Mouse (Mus musculus) retina, postnatal 7 days (tissue): ENCODE data around the gene Qdpr.
"Not testable (repeated sequence)": the region's sequence is repeated elsewhere in the genome, so short reads cannot be mapped to it uniquely, and the experiment has no call there.

Experiments used
- DNase-seq: peaks from one replicate; pipeline ENCODE4 v3.0.0-alpha.2; 2012; ENCODE audit warnings: low read depth, low spot score

Gene Qdpr

DNA sequence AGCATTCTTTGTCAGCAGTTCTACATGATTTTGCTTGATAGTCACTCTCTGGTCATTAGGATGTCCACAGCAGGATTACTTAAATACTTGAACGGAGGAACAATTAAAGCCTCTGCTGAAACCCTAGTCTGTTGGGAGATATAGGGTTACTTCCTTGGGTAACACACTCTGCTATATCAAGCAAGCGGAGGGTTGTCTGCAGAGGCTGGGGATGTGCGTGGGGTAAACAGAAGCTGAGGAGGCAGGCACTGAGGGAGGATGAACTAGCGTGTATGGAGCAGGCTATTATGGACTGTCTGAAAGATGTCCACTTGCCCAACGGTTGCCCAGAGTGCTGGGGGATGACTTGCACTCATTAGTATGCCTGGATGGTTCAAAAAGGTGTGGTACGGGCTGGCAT, 3.4 kb upstream of the Qdpr start, which contains the start of gene Clrn2:
Gene Clrn2, plus strand, starts transcription at position 301 of the 400 bp plus-strand sequence.
- DNase-seq = no peak

DNA sequence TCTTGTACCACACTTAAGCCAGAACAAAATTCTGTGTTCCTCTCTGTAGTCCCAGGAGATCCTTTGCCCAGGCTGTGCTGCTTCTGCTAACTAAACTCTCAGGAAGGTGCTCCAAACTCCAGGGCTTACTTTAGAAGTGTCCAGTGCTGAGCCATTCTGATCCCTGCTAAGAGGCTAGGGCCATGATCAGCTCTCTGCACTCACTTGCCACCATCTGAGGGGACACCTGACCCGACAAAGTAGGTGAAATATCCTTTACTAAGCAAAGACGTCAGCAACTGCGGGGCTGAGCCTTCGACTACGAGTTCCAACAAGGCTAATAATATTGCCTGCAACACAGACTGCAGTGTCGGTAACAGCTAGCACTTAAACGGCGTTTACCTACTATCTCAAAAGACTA, 830 bp downstream of the Qdpr start:
- no peak for DNase-seq

DNA sequence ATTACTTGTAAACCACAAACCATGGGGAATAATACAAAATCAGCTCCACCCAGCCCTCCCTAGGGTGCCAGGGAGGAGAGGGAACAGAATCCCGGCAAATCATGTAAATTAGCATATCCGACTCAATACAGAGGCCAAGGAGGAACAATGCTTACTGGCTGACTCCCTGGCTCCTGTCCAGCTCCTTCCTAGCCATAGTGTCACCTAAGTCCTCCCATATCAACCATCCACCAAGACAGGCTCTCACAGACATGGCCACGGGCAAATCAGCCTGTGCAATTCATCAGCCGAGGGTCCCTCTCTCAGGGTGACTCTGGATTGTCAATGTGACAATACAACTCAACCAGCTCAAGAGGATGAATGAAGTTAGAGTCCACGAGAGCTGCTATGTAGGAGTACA, 1.4 kb downstream of the Qdpr start:
- DNase-seq = no peak

DNA sequence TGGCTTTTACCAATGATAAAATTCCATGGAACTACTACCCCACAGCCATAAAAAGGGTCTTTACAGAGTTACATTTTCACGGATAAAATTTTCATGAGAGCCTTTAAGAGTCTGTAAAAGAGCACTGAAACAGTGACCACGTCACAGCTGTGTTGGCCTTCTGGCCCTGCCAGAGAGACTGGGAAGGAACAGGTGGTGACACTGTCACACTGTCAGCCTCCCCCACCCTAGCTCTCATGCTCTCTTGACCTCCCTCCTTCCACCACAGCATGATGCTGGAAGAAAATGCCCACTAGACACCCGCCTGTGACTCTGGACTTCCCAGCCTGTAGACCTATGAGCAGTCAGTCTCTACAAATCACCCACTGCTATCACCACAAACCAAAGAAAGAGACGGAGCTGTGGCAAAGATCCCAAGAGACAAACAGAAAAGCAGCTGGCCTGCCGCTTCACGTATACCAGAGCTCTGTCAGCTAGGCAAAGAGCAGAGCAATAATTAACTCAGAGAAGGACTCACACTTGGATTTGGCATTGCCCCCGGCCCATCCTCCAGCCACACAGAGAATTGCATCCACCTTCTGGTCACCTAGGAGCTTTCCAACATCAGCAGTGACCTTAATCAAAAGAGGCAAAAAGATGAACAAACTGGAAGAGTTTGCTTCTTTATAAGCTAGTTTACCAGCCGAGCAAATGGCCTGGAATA, 5.8 kb downstream of the Qdpr start:
- DNase-seq = no peak

DNA sequence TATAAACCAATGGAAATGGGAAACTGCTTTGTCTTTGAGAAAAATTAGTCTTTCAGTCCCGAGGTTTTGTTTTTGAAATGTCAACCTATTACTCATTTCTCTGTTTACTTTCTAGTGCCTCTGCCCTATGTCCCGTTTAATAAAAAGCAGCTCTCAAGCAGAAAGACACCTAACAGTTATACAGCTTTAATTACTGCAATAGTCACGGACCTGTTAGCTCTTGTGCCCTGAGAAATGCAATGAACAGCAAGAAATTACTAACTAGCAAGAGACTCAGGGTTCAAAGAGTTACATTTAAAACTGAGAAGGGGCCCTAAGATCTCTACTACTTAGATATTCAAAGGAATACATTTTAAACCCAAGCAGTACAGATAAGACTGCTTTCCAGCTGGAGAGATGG, 8.3 kb downstream of the Qdpr start:
- DNase-seq = no peak

DNA sequence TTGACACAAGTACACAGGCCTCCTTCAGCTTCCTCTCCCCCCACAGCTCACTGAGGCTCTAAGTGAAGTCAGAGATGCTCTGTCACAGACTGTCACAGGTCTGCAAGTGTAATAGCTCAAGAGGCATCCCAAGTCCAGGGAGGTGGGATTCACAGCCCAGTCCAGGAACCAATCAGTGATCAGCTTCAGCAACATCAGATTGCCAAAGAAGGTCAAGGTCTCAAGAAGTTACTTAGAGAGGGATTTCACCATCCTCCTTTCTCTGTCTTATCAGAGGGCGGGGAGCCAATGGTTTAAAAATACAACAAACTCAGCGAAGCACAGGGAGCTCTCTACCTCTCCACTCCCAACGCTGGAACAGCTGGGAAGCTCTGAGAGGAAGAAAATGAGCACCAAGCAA, 8.9 kb downstream of the Qdpr start:
- no peak for DNase-seq

DNA sequence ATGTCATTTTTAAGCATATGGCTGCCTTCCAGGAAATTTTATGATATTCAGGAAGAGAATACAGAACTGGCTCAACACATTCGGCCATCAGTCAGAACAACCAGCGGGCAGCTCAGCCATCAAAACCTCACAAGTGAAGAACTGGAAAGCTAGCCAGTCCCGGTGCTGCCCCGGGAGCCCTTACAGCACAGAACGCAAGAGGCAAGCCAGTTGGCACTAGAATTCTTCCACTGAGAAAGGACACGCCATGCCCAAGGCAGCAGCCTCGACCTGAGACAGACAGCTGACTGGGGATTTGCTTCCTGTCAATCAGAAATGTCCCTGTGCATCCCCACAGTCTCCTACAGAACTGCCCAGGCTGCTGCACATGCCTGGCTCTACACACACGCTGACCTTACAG, 11.7 kb downstream of the Qdpr start:
- DNase-seq = no peak

DNA sequence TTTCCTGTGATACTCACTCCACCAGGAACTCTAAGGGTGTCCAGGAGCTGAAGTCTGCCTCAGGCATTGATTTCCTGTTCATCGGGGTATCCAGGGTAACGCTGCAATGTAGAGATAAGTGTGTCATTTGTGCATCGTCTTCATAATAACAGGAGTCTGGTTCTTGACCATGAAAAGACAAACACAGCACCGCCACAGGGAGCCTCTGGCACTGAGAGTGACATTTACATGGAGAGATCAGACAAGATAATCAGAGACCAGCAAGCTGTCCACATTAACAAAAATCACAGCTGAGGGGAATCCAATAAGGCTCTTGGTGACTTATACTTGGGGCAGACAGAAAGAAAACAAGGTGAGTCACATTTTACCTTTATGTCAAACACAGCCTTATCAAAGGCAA, 12.2 kb downstream of the Qdpr start:
- no peak for DNase-seq

DNA sequence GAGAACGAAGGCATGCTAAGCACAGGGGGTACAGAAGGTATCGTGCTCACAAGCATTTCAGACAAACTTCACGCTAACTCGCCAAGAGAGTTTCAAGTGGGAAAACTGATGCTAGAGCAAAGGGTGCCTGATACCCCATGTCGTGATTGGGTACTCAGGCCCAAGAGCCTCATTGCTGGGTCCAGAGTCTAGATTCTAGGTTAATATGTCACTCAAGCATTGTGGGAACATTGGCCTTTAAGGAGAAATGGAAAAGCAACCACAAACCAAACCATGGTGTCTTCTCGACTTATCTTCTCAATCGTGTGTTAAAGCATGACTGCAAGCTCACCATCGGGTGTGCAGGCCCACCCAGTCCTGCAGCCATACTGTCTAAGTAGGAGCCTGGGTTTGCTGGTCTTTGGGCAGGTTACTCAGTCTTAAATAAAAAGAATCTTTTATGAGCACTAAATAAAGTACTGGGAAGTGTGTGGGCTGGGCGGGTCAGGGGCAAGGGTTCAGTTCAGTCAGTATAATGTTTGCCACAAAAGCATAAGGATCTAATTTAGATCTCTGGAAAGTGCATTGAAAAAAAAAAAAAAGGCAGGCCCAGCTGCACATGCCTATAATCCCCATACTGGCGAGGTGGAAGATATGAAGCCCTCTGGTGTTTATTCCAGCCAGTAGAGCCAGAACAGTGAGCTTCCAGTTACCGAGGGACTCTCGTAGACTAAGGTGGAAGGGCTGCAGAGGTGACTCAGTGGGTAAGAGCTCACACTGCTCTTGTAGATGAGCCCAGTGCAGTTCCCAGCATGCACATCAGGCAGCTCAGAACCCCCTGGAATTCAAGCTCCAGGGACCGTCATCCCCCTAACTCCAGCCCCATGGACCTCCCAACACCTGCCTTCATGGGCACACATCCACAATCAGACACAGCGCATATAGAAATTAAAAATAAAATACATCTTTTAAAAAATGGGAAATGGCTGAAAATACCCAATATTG, 13.8 kb downstream of the Qdpr start:
- DNase-seq = no peak

DNA sequence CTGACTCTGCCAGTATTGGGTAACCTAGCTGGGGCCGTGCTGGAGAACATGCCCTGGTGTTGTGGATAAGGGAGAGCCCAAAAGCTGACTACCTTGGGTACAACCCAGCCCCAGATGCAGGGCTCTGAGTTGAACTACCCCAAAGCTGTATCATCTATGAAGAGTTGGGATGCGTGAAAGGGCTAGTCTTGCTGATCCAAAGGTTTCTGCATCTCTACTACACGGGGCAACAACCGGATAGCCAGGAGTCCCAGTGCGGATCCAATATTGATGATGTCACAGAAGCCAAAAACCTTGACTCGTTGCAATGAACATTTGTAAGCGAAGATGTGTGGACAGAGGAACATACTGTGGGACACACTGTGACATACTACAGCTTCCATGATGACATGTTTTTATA, 22.1 kb downstream of the Qdpr start:
- DNase-seq = no peak

DNA sequence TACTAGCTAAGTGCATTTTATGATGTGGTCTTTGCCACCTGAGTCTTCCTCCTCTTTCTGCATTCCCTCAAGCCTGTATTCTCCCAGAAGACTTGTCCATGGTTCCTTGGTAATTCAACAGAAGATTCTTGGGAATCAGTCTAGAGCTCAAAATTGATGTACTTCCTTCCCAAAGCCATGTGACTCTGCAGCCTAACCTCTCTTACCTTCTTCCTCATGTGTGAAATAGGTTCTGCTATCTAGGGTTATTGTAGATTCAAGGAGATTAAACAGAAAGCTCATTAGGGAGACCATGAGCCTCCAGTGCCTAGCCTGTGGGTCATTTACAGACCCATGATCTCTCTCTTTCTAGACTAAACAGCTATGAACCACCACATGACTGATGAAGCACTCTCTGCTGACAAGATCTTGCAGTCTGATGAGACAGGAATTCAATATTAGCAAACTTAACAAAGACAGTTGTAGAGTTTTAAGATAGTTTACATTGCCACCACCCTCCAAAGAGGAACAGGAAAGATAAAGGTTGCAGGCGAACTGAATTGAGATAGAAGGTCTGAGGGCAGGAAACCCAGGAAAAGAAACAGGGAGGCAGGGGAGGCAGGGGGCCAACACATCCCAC, 23.5 kb downstream of the Qdpr start:
- DNase-seq = no peak

DNA sequence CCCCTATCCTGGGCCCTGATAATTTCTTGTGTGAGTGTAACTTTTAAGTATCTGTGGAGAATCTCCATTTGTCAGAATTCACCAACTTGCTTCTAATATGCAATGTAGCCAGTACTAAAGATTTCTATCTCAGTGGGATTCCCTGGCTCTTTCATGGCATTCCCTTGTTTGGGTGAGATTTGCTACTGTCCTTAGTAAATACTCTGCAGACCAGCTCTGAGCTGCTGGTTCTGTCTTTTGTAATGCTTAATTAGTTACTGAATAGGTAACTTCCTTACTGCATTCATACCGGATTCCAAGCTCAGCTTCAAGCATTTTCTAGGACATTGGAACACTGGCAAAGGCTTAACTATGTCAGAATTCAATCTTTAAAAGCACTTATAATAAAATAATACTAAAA, 24.3 kb downstream of the Qdpr start:
- DNase-seq = not testable (repeated sequence)

DNA sequence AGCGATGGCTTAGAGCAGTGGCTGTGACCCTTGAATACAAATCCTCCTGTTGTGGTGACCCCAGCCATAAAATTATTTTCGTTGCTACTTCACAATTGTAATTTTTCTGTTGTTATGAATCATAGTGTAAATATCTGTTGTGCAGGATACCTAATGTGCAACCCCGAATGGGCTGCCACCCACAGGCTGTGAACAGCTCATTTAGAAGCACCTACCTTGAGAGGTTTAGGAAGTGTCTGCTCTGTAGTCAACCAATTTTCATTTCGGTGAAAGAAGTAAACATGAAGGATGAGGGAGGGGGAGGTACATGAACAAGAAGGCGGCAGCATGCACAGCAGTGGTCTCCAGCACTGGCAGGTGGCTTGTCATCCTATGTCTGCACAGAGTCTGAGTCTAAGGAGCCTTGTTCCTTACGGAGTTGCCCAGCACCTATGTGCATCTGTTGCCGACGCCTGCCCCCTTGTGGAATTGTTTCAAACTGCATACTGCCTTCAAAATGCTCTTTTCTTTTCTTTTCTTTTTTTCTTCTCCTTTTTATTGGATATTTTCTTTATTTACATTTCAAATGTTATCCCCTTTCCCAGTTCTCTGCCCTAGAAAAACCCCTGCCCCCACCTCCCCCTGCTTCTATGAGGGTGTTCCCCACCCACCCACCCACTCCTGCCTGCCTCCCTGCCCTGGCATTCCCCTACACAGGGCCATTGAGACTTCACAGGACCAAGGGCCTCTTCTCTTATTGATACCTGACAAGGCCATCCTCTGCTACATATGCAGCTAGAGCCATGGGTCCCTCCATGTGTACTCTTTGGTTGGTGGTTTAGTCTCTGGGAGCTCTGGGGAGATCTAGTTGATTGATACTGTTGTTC, 25.8 kb downstream of the Qdpr start:
- peak; percentile 27 for DNase-seq

DNA sequence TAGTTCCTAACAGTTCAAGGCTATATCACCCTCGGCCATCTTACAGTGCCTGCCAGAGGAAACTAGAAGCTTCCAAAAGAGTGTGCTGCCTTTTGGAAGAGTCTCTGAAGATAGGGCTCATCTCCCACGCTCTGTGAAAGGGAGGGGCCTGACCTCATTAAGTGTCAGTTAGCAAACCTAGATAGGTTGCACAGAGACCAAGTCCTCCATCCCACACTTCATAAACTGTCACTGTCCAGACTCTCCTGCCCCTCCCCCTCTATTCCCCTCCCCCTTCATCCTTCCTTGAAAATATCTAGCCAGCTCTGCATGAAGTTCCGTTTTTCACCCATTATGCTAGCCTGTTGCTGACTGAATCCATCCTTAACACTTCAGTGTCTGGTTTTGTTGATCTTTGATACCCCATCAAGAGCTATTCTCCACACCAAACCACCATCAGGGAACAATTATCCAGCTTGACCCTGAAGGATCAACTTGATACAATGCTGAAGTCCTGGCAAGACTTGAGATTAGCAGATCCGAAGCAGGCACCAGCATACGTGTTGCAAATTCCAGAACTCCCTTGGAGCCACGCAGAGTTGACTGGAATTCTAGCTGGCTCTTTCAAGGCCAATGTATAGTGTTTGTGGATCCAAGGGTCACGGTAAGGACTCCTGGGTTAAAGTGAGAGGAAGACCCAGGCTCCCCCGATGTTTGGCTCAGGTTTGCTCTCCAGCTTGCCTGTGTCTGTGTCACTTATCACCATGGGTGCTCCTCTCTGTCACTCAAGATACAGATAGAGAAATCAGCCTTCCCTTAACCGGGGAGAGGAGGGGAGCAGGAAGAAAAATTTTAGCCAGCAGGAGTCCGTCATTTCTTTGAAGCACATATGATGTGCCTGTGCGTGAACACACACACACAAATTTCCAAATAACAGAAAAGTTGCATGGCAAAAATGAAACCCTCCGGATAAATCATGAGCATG, 27.9 kb downstream of the Qdpr start:
- DNase-seq = no peak

DNA sequence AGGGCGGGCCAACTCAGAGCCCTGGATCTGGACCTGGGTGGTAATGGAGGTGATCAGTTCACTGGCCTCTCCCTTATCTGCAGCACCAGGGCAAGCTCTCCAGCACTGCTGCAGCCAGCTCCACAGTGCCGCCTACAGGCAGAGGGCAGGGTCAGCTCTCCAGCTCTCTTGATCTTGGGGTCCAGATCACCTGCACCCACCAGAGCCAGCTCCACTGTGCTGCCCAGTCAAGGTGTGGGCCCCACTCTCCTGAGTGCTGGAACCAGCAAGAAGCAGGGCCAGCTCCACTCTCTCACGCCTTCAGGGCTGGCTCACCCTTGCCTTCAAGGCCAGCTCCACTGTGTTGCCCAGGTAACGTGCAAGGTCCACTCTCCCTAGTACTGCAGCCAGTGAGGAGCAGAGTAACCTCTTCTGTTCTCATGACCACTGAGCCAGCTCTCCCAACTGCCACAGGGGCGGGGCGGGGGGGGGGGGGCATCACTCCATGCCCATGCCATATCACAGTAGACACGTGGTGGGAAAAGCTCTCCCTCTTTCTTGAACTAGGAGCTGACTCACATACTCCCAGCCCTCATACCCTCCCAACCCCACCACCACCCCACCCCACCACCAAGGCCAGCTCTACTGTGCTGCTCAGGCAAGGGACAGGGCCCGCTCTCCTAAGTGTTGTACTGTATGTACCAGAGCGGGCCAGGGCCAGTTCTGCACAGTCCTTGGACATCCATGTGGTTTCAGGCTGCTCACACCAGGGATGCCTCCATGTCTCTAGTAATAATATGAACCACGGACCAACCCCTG, 30.0 kb downstream of the Qdpr start:
- no peak for DNase-seq

DNA sequence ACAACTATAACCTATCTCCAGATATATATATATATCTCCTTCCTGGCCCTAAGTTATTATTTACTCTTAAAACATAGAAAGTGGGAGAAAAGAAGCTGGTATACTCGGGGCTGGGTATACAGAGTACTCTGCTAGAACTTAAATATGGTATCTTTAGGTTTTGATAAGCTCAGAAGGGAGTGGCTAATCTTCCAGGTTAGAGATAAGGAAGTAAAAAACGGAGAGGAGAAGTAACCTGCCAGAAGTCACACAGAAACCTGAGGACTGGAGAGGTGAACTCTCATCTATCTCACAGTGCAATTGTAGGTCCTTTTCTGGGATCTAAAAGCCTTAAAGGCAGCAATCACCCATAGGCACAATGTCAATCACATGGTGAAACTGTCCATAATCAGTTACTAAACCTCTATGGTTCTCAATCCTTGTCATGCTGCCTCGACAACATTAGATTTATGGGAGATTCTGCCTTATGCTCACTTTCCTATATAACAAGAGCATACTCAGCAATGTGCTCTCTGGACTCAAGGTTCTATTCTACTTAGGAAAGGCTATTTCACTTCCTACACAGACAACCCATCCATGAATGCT, 32.1 kb downstream of the Qdpr start:
- no peak for DNase-seq

DNA sequence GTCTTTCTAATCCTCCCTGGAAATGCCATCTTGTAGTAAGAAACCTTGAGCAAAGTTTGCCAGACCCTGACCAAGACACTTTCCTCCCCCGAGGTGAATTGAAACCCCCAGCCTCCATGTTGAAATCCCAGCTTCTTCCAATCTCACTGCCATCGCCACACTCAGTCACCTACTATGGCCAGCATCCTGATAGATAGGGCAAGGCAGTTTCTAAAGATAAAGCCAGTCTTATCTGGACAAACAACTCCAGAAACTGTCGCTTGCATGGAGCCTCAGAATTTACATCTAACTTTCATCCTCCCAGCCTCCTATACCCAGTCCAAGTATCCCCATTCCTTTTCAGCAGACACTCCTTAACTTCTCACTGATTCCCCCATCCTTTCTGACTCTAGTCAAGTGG, 33.6 kb downstream of the Qdpr start:
- no peak for DNase-seq

DNA sequence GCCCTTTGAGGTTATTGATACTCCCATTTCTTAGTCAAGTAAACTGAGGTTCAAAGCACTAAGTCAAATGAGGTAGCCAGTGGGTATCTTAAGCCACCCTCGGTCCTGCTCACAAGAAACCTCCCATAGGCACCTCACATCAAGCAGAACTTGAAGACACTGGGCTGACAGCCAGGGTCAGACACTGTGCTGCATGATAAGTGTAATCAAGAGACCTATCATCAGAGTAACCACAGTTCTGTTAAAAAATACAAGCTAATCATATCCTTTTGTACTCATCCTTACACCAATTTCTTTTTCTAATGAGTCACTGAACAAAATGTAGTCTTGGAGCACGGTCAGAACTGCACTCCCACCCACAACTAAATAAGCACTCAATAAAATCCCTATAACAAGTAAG, 43.9 kb downstream of the Qdpr start:
- DNase-seq = no peak

DNA sequence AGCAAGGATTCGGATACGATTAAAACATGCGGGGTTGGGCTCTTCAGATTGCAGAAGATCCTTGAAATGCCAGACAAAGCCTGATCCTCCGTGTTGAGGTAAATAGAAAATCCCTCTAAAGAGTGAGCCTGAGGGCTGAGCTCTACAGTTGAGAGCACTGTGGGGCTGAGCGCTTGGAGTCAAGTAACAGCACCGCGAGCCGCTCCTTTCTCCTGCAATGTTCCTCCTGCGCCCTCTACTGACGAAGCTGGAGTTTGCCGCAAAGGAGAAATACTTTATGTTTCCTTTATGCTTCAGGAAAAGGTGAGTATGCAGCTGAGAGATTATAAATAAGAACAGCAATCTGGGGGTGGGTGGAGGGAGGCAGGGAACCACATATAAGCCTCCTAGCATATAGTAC, 47.4 kb downstream of the Qdpr start:
- peak; percentile 50 for DNase-seq
